Mouse (Mus musculus): Measurements from ENCODE around the gene Pkd1.

Pkd1 gene

GRCm38 (mm10) chr17:24567034-24567779 lies 17.6 kb downstream of the Pkd1 start:
- DNase-seq = peak; percentile 38

GRCm38 (mm10) chr17:24569837-24570236 lies 20.2 kb downstream of the Pkd1 start:
- DNase-seq = no peak

GRCm38 (mm10) chr17:24572651-24573245 lies 23.1 kb downstream of the Pkd1 start:
- no peak for DNase-seq

GRCm38 (mm10) chr17:24573811-24574210 lies 24.2 kb downstream of the Pkd1 start:
- DNase-seq = no peak

- DNase-seq = no peak
These were observed 29.9 kb downstream of the Pkd1 start for GRCm38 (mm10) chr17:24579532-24579931.

- no peak for DNase-seq
These were observed 30.7 kb downstream of the Pkd1 start for GRCm38 (mm10) chr17:24580287-24580686.

GRCm38 (mm10) chr17:24583599-24584460 lies 34.2 kb downstream of the Pkd1 start:
- peak; percentile 27 for DNase-seq

- no peak for DNase-seq
These were observed 34.9 kb downstream of the Pkd1 start for GRCm38 (mm10) chr17:24584520-24584919.

- no peak for DNase-seq
These were observed 36.9 kb downstream of the Pkd1 start for GRCm38 (mm10) chr17:24586532-24586931.

- no peak for DNase-seq
These were observed 41.3 kb downstream of the Pkd1 start for GRCm38 (mm10) chr17:24590943-24591342.

GRCm38 (mm10) chr17:24591695-24592094 lies 42.1 kb downstream of the Pkd1 start:
- DNase-seq = no peak

- no peak for DNase-seq
These were observed 43.6 kb downstream of the Pkd1 start for GRCm38 (mm10) chr17:24593248-24593647.

- DNase-seq = no peak
These were observed 44.6 kb downstream of the Pkd1 start for GRCm38 (mm10) chr17:24593992-24594890.

GRCm38 (mm10) chr17:24595126-24596072 lies 45.8 kb downstream of the Pkd1 start:
- DNase-seq = no peak

GRCm38 (mm10) chr17:24596073-24596466 lies 46.4 kb downstream of the Pkd1 start:
- no peak for DNase-seq

GRCm38 (mm10) chr17:24596471-24597183 lies 47.0 kb downstream of the Pkd1 start:
- no peak for DNase-seq

GRCm38 (mm10) chr17:24597989-24598388 lies 48.4 kb downstream of the Pkd1 start:
- DNase-seq = no peak

- DNase-seq = no peak
These were observed 50.9 kb downstream of the Pkd1 start for GRCm38 (mm10) chr17:24600502-24600901.

- no peak for DNase-seq
These were observed 54.3 kb downstream of the Pkd1 start for GRCm38 (mm10) chr17:24603961-24604360.

- DNase-seq = no peak
These were observed 54.9 kb downstream of the Pkd1 start for GRCm38 (mm10) chr17:24604557-24604956.

- no peak for DNase-seq
These were observed 58.7 kb downstream of the Pkd1 start for GRCm38 (mm10) chr17:24608370-24608769.
